Mouse (Mus musculus): ENCODE measurements around the gene Celsr1.

GRCm38 (mm10) chr15:85900801-85901200, 132.8 kb downstream of the Celsr1 start:
- TF ChIP-seq CTCF (IDR thresholded peaks at IDR 0.05; ENCODE audit: low read depth) (no peak), EP300 (optimal IDR thresholded peaks at IDR 0.05) (no peak)

All from stomach, postnatal 0 days (tissue).